In the genomic region with DNA sequence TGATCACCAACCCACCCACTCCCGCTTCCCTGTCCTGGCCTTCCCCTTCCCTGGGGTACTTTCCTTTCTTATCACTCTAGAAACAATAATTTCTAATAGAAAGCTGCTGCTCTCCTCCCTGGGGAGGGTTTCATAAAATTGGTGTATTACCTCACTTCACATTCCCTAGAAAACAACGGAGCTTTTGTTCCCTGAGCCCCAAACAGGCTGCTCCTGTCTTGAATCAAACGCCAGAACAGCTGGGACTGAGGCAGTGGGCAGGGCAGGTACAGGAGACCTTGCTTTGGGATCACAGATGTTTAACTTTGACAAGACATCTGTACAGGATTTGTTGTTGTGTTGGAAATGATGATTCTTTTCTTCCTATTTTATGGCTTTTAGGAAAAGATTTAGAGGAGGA, we compare ENCODE assay signal across 15 mouse cellular contexts.
"Had no signal": no experiment of that assay in that cellular context is flagged by ENCODE, and none has a peak within 500 bp of the region (broad histone marks: within the 10 kb centered on the region; RNA-seq: fewer than 3 reads in every experiment).

No protein-coding gene starts in this region.

- DNase-seq: kidney, adult 9 months; kidney, postnatal 36 days; layer of hippocampus, adult 9-11 months; liver; liver, embryonic 13.5 days; liver, postnatal 0 days; lung, postnatal 14 days; retina, postnatal 1 day; right cerebral cortex, postnatal 14 days; thymus, postnatal 36 days had no signal

- H3K27me3 ChIP-seq: liver, embryonic 13.5 days; lung, embryonic 15.5 days; midbrain, embryonic 13.5 days; neural tube, embryonic 12.5 days had no signal

- H3K4me1 ChIP-seq: liver, embryonic 13.5 days; lung, embryonic 15.5 days; midbrain, embryonic 13.5 days; neural tube, embryonic 12.5 days had no signal

- ATAC-seq: liver, postnatal 0 days; midbrain, embryonic 13.5 days had no signal

- H3K36me3 ChIP-seq: liver, embryonic 13.5 days; lung, embryonic 15.5 days; midbrain, embryonic 13.5 days; neural tube, embryonic 12.5 days had no signal

- H3K9ac ChIP-seq: liver, embryonic 13.5 days; liver, postnatal 0 days; lung, embryonic 15.5 days; midbrain, embryonic 13.5 days; neural tube, embryonic 12.5 days had no signal

- H3K4me2 ChIP-seq: liver, embryonic 13.5 days; lung, embryonic 15.5 days; midbrain, embryonic 13.5 days; neural tube, embryonic 12.5 days had no signal

- H3K9me3 ChIP-seq: liver, embryonic 13.5 days; lung, embryonic 15.5 days; midbrain, embryonic 13.5 days; neural tube, embryonic 12.5 days had no signal

- H3K27ac ChIP-seq: kidney, postnatal 0 days; liver, embryonic 13.5 days; lung, embryonic 15.5 days; midbrain, embryonic 13.5 days; neural tube, embryonic 12.5 days had no signal

- H3K4me3 ChIP-seq: liver, embryonic 13.5 days; lung, embryonic 15.5 days; midbrain, embryonic 13.5 days; myocyte; neural tube, embryonic 12.5 days had no signal
